Mouse (Mus musculus) brown adipose tissue, adult 24 weeks (tissue): Measurements from ENCODE around the gene Vwa7. TPM values are rescaled to one million over a fixed set of nuclear protein-coding genes. Genes with fewer than 3 reads are reported as not detected.

ENCODE experiments used
- H3K27ac ChIP-seq: fragments of 200-500 bp; replicated peaks from 2 replicates; pipeline ENCODE4 v1.5.1; 2012; ENCODE audit warnings: low read depth, mild to moderate bottlenecking, low read length
- H3K4me1 ChIP-seq: fragments of 200-500 bp; 2 replicates; pipeline ENCODE4 v1.6.1; 2012; ENCODE audit warnings: low read length, mixed read lengths; ENCODE audit not compliant: control insufficient read depth, insufficient read depth, insufficient read length
- H3K4me3 ChIP-seq: fragments of 200-500 bp; 2 replicates; pipeline ENCODE4 v1.5.1; 2012; ENCODE audit warnings: low read depth, mild to moderate bottlenecking, low read length, moderate library complexity; ENCODE audit not compliant: insufficient read depth
- polyA plus RNA-seq: library from polyadenylated mRNA; stranded (reverse); fragments of >200 nt; gene quantifications from 2 replicates; pipeline ENCODE4 v1.2.4, GENCODE M21; 2012; ENCODE audit not compliant: missing spikeins, insufficient read depth, insufficient read length

The Vwa7 gene
- polyA plus RNA-seq, 1 experiment = not detected

- H3K4me3 ChIP-seq = no peak overlapping the region
- no peak overlapping the region for H3K27ac ChIP-seq
- no peaks in the 10 kb centered on the region; the same call in 1 of the 2 replicates for H3K4me1 ChIP-seq
Measured at GRCm38 (mm10) chr17:35057090-35057489, 40.7 kb downstream of the Vwa7 start.

GRCm38 (mm10) chr17:35058316-35058715 is 41.9 kb downstream of the Vwa7 start:
- H3K4me3 ChIP-seq = no peak overlapping the region
- no peaks in the 10 kb centered on the region; the same call in 1 of the 2 replicates for H3K4me1 ChIP-seq
- H3K27ac ChIP-seq = peak overlapping the region; percentile 37; the same call in 1 of the 2 replicates

GRCm38 (mm10) chr17:35058911-35059892 is 42.8 kb downstream of the Vwa7 start, which contains the start of gene Ddah2:
Ddah2 (plus strand) TSS chr17:35059035.
- Histone ChIP-seq H3K27ac (peak within 1 kb of the TSS; percentile 82), H3K4me3 (peak within 1 kb of the TSS; percentile 89), H3K4me1 (no peaks in the 10 kb centered on the region; the same call in 1 of the 2 replicates)

- H3K27ac ChIP-seq = no peak overlapping the region
- peak overlapping the region; percentile 89 for H3K4me3 ChIP-seq
- H3K4me1 ChIP-seq = no peaks in the 10 kb centered on the region; the same call in 1 of the 2 replicates
Measured at GRCm38 (mm10) chr17:35060071-35060470, 43.7 kb downstream of the Vwa7 start.

GRCm38 (mm10) chr17:35060737-35061297 is 44.4 kb downstream of the Vwa7 start:
- Histone ChIP-seq H3K4me3 (peak overlapping the region; percentile 89; the same call in 1 of the 2 replicates), H3K27ac (no peak overlapping the region), H3K4me1 (no peaks in the 10 kb centered on the region; the same call in 1 of the 2 replicates)

GRCm38 (mm10) chr17:35061299-35061698 is 44.9 kb downstream of the Vwa7 start:
- Histone ChIP-seq H3K27ac (no peak overlapping the region), H3K4me3 (no peak overlapping the region), H3K4me1 (no peaks in the 10 kb centered on the region; the same call in 1 of the 2 replicates)

- Histone ChIP-seq H3K27ac (no peak overlapping the region), H3K4me3 (no peak overlapping the region)
Measured at GRCm38 (mm10) chr17:35063466-35063865, 47.1 kb downstream of the Vwa7 start.

GRCm38 (mm10) chr17:35064378-35064877 is 48.0 kb downstream of the Vwa7 start:
- Histone ChIP-seq H3K27ac (no peak overlapping the region), H3K4me3 (0 out of 2 replicates have a peak overlapping the region, but pooled peaks have one; percentile 42), H3K4me1 (no peaks in the 10 kb centered on the region)

More at GRCm38 (mm10) chr17:35063466-35063865, 47.1 kb downstream of the Vwa7 start:
- no peaks in the 10 kb centered on the region; the same call in 1 of the 2 replicates for H3K4me1 ChIP-seq

GRCm38 (mm10) chr17:35064951-35065947 is 48.9 kb downstream of the Vwa7 start, which contains the start of gene Ly6g6c:
Ly6g6c (plus strand) TSS chr17:35065388.
- peak within 1 kb of the TSS; percentile 42 for H3K4me3 ChIP-seq
- H3K4me1 ChIP-seq = no peaks in the 10 kb centered on the region
- no peak within 1 kb of the TSS for H3K27ac ChIP-seq

- Histone ChIP-seq H3K27ac (no peak within 1 kb of the TSS), H3K4me1 (no peaks in the 10 kb centered on the region), H3K4me3 (peak within 1 kb of the TSS; percentile 42)
Measured at GRCm38 (mm10) chr17:35066084-35066483, 49.7 kb downstream of the Vwa7 start, which contains the start of gene Mpig6b. Mpig6b (minus strand) TSS chr17:35066184.

- Histone ChIP-seq H3K27ac (no peak overlapping the region), H3K4me3 (no peak overlapping the region), H3K4me1 (no peaks in the 10 kb centered on the region)
Measured at GRCm38 (mm10) chr17:35068213-35068914, 52.0 kb downstream of the Vwa7 start.

GRCm38 (mm10) chr17:35070556-35071229 is 54.3 kb downstream of the Vwa7 start:
- Histone ChIP-seq H3K4me3 (no peak overlapping the region), H3K27ac (no peak overlapping the region), H3K4me1 (no peaks in the 10 kb centered on the region)

- H3K27ac ChIP-seq = no peak overlapping the region
- no peak overlapping the region for H3K4me3 ChIP-seq
- H3K4me1 ChIP-seq = no peaks in the 10 kb centered on the region
Measured at GRCm38 (mm10) chr17:35071454-35071853, 55.1 kb downstream of the Vwa7 start.
